Mouse (Mus musculus) heart, adult 9 months (tissue): ENCODE measurements at regions not wholly inside any gene's neighbourhood (a gene's known extent, or its start where the extent isn't known, plus 50 kb on each side); places are given as distances from the start of the nearest gene placed in this dataset.
"Not testable (repeated sequence)": the region's sequence is repeated elsewhere in the genome, so short reads cannot be mapped to it uniquely, and the experiment has no call there.

Experiments used
- DNase-seq, 2 experiments: peaks; one replicate each; pipeline ENCODE4 v3.0.0; 2022; ENCODE audit warnings: low spot score in 2 of 2

DNA sequence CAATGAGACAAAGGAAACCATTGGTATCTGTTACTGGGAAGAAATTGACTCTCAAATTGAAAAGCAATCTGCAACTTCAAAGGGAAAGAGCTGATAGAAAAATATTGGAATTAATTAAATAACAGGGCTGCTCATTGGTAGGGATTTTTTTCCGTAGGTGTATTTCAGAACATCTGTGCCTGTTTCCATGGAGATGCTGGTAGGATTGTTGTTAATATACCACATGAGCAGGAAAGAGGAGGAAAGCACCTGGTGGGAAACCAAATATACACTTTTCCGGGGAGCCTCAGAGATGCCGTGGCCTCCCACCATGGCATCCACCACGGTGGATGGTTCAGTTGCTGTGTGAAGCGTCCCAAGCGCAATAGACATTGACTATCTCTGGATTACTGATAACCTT is 428.0 kb upstream of the Sphkap start:
- DNase-seq: no peak

DNA sequence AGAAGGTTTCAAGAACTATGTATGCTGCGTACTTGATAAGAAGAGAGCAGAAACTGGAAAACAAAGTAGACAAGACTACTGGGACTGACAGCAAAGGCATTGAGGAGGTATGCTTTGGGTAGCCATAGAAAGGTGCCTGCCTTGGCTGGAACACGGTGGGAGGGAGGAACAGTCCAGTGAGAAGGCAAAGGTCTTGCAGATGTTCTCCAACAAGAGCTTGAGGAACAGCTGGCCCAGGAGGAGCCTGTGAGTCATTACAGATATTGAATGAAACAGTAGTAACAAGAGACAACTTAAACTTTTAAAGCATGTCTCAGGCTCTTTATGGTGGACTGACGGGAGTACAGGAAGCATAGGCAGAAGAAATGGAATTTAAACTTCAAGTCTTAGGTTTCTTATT is 424.9 kb upstream of the Sphkap start:
- peak in 1 of 2 experiments; percentile 17 for DNase-seq

DNA sequence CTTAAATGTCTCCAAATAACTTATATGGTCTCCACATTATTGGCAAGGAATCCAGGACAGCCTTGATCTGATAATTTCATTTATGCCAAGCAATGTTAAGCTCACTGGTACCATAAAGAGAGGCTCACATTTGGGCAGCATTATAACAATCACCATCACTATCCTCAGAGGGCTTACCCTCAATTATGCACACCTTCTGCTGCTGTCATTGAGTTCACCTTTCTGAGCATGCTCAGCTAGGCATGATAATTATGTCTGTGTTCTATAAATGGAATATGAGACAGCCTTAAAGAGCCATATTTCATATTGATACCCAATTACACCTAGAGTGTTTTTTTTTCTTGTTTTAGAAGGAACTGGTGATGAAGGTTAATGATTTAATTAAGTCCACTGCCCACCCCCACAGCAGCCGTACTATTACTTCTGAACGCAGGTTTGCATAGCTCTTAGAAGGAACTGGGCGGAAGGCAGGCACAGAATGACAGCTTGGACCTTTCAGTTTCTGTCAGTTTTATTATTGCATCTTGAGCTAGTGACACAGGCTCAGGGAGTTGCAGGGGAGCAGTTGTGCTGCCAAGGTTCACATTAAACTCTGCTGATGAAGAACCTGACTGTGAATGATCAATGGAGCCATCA is 424.0 kb upstream of the Sphkap start:
- DNase-seq: no peak

DNA sequence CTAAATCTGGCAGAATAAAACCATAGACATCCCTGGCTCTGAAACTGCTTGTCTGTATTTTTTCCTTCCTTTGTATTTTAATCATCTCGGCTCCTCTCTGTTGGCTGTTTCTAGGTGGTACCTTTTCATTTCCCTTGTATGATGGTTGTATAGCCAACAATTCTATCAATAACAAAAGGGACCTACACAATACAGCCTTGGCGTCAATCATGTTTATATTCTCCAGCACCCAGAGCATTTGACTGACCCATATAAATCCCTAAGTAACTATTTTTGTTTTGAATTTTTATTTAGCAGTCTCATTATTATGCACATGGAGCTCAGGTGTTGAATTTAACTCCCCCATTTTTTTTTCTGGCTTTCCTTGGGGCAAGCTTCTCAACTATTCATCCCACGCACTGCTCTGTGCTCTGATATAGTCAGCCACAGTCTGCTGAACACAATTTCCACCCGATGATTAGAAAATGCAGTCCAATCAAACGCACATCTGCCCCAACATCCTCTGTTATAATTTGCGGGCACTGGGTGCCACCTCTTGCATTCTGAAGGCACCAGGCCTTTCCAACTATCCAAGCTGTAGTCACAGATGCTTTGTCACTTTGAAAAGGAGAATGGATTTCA is 422.1 kb upstream of the Sphkap start:
- DNase-seq: no peak

DNA sequence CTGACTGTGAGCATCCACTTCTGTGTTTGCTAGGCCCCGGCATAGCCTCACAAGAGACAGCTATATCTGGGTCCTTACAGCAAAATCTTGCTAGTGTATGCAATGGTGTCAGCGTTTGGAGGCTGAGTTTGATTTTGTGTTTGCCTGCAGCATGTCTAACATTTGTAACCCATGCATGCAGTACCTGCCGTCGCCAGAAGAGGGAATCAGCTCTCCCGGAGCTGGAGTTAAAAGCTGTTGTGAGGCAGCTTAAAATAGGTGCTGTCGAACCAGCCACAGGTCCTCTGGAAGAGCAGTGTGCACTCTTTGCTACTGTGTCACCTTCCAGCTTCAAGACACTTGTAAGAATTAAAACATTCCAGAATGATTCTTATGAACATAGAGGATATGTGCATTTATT is 403.2 kb upstream of the Sphkap start:
- DNase-seq: not testable (repeated sequence)

DNA sequence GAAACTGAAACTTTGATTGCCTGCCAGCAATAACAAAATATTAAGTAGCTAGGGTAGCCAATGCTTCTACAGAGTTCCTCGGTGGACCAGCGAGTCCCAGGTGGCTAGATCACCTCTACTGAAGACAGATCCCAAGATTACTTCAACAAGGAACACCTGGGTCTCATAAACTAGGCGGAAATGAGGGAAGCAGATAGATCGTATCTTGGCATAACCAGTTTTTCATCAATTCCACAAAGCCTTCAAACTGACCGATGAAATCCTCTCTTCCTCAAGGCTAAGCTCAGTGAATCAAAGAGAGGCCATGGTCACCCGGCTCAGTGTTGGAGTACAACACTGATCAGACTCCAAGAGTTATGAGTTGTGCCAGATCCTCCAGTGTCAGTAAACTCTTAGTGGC is 400.4 kb upstream of the Sphkap start:
- DNase-seq: no peak

DNA sequence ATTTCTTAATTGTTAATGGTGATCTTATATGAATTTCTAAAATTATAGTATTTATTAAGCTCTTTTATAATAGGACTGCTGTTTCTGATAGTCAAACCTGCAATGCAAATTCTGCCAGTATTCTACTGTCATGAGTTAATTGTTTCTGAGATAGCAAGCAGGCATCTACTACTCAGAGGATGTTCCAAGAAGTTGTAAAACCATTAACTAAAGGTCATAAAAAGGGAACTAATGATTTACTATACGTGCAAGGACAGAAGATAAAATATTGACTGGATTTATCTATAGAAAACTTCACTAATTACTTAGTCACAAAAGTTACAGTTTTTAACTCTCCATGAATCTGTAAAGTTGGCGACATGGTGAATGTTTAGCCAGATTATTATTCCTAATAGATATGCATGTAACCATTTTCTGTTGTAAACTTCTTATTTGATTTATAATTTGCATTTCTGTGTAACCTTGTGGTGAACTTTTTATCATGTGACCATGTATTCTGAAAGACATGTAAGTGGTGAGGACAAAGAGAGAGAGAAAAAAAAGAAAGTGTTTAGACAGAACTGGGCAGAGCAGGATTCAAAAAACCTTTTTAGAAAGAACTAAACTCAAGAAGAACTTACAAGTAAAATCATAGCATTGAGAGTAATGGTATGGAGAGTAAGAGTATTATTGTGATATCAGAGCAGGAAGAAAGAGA is 395.5 kb upstream of the Sphkap start:
- DNase-seq: no peak

DNA sequence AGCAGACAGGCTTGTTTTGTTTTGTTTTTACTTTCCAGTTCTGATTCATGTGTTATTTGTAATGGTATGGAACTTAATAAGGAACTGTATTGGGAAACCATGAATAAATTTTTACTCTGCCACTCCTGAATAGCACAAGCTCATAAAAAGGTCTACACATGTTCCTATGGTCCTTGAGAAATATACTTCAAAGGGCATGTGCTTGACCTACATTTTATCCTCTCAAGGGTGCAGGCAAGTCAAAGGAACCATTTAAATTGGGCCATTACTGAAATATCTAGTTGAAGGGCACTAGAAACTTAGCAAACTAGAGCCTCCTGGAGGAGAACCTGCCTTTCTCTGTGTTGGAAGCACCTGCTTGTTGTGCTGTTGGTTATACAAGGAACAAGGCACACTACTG is 393.8 kb upstream of the Sphkap start:
- DNase-seq: no peak

DNA sequence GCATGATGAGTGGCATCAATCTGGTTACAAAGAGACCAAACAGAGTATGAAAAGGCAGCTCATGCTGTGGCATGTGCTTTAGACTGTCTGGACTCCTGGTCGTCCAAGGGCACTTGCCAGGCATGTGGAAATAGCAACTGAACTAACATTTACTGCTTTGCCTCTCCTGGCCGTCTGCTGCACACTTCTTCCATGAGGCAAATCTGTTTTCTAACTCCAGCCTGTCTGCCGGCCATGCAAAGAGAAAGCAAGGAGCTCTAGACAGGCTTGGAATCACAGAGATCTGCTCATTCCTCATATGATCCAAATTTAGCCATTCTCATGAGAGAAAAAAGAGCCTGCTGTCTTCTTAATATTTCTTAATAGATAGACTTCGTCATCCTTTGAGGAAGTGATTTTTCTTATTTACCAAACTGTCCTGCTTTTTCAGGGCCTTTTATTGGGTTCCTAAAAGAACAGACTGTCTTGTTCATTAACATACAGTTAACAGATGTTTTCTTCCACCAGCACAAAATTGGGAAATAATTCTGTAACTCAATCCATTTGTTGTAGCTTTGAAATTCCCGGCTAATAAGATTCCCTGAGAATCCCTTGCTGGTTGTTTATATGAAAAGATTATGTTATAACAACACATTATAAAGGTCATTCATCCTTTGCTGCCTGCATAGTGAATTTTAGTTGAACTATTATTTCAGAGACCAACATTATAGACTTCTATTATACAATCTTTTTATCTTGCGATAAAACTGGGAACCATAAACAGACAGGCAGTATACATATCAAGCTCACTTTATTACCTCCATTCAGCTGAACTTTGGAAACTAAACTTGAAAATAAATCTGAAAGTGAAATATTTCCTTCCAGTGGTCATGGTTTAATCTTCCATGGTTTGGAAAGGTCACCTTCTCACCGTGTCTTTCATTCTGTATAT is 389.2 kb upstream of the Sphkap start:
- DNase-seq: peak; percentile 40 to 68

DNA sequence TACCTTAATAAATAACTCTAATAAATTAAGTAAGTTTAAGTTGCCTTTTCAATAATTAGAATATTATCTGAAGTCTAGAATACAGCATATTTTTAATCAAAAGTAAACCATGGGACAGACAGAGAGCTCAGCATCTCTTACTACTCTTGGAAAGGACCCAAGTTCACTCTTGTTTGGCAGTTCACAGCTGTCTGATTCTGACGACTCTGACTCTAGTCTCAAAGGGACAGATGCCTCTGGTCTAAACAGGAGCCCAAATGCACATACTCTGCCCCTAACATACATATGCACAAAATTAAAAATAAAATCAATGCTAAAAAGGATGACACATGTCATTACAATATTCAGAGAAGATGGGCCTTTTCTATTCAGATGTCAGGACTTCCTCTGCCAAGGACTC is 369.2 kb upstream of the Sphkap start:
- no peak for DNase-seq

DNA sequence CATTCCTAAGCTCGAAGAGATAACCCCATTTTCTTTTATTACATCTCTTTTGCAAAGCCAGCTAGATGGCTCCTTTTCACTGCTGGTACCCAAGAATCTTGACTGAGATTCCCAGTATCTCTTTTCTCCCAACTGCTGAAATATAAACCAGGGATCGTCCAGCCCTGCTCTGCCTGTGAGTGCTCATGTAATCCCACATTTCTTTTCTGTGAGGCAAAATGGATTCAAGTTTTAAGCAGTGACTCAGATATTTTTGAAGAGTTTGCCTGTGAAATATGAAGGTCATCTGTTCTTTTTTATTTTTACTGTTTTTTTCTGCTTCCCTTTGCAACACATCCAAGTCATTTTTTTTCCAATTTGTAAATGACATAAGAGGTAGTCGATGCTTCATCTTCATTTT is 363.2 kb upstream of the Sphkap start:
- DNase-seq: peak in 1 of 2 experiments; percentile 19

DNA sequence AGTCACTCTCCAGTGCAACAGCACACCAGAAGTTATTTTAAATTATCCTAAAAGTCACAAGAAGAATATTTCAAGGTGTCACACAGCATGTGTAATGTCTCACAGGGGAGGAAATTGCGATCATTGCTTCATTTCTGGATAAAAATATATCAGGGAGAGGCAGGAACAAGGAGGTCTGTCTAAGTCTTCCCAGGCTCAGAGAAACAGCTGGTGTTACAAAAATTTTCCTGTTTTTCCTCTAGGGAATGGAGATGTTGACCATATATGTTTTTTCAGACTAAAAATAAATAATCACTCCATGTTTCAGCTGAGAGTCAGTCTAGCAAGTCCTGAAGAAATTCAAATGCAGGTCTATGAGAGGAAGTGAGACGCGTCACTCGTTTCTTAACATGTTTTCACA is 353.5 kb upstream of the Sphkap start:
- DNase-seq: peak; percentile 7 to 28

DNA sequence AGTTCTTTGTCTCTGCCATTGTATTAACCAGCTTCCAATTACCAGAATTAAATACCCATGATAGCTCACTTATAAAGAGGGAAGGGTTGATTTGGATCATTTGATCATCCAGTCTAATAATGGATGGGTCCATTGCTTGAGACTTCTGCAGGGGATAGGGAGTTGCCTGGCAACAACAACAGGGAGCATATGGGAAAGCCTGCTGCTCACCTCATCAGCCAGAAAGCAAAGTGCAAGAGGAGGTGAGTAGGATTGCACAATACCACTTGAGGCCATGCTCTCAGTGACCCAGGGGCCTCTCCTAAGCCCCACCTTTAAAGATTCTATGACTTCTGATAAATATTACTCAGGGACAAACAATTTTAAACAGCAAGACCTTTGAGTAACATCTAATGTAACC is 348.9 kb upstream of the Sphkap start:
- no peak for DNase-seq

DNA sequence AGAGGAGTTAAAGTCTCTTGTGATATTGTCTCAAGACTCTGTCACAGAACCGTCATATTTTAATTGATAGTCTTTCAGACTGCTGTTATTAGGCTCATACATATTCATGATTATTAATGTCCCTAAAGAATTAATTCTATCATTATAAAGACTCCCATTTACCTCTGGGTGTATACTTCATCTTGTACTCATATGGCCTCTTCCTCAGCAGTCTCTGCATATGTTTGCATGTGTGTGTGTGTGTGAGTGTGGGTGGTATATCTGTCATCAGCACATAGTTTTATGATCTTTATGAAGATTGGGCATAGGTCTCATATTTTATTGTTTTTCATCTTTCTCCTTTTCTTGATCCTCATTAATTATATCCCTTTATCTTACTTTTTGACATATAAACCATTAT is 347.3 kb upstream of the Sphkap start:
- DNase-seq: no peak

DNA sequence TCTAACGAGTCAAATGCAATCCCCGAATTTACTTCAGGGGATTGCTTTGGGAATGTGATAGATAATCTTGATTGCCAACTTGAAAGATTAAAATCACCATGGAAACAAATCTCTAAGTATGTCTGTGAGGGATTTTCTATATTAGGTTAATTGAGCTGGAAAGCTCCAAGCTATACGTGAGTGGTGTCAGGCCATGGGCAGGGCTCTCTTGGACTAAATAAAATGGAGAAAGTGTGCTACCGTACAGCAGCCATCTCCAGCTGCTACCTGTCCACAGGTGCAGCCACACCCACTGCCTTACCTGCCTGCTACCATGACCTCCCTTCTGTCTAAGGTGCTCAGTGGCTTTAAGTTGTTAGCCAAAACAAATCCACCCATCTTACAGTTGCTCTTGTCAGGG is 345.0 kb upstream of the Sphkap start:
- no peak for DNase-seq

DNA sequence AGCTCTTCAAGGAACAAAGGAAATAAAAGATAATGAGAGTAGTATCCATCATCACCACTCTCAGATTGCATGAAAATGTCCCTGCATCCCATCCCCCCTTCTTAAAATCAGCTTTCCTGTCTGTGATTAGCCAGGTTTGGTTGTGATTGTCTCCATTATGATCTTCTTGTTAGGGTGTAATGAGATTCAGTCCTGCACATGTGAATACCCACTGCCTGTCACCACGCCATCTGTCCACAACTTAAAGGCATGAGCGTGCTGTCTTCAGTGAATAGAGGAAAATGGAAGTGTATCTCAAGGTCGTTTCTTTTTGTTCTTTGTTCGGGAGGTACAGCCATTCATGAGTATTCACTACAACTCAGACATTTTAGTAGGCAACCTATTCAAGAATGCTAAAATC is 341.0 kb upstream of the Sphkap start:
- DNase-seq: no peak

DNA sequence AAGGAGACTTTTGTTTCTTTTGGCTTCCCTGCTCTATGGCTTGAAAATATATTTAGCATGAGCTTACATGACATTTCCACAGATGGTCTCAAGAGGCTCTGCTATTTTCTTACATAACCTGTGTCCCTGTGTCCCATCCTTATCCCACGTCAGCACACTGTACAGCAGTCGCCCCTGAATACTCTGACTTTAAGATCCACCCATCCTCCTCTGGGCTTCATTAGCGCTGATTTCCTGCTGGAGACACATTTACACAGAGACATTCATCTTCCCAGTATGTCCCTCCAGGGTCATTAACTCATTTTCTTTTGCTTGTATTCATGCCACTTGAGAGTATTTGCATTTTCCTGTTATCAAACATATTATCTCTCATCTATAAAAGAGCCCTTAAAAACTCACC is 340.1 kb upstream of the Sphkap start:
- peak in 1 of 2 experiments; percentile 39 for DNase-seq

DNA sequence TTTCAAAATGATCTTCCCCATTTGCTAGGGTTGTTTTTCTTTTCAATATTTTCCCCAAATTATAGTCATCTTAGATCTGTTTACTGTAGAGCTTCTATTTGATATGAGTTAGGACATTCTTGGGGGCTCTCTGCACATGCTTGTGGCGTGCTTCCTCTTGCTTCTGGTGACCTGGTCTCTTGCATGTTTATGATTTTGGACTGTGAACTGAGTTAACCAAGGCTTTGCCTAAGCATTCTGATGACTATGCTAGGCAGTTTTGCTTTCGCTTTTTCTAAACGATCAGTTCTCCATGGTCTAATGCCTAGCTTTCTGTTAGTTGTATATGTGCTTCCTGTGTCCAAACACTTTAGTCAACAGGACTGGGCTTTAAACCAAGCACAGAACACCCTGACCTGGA is 339.4 kb upstream of the Sphkap start:
- DNase-seq: no peak

DNA sequence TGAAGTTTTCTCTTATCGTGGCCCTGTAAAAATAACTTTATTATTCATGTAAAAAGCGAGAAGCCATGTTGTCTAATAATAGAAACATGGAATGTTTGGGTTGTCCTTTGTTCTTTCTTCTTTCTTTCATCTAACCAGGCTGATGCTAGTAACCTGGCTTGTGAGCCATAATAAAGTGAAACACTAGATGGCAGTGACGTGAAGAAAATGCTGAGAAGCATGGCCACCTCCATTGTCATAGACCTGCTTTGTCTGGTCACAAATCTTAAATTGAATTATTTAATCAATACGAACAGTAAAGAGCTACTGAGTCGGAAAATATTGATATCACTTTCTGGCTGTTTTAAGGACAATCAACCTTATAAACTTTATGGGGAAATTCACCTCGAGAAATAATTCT is 338.0 kb upstream of the Sphkap start:
- DNase-seq: peak; percentile 19 to 30

DNA sequence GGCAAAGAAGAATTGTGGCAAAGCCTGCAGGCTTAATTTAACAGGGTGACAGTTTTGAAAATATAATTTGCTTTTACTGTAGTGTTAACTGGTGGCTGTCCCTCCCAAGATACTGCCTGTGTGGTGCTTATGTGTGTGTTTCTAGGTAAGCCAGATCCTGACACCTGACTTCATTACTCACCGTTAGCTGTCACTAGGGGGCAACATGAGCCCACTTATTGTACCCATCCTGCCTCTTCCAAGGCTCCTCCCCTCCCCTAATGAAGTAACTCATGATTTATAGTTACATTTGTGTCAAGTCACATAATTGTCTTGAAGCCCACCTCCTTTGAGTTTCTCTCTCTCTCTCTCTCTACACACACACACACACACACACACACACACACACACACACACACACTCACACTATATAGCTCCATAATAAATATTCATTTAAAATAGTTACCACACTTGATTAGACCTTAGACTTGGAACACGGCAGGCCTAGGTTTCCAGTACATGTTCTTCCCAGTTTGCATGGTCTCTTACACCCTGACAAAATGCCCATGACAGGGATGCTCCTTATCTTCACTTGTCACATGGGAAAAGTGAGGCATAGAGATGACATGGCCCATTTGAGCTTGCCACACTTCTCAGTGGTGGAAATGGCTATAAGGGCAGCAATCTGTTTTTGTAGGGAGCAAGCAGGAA is 328.6 kb upstream of the Sphkap start:
- no peak for DNase-seq

DNA sequence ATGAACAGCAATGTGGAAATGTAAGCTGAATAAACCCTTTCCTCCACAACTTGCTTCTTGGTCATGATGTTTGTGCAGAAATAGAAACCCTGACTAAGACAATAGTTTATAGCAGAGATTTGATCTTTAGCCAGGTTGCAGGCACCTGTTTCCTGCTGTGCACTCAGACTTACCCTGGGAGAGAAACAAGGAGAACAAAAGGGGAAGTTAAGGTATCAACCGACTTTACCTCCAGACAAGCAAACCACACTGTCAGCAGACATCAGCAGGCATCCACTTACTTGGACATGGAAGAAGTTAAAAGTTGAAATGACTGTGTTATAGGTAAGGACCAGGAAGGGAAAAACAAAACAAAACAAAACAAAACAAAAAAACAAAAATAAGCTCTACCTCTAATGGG is 323.7 kb upstream of the Sphkap start:
- DNase-seq: no peak

DNA sequence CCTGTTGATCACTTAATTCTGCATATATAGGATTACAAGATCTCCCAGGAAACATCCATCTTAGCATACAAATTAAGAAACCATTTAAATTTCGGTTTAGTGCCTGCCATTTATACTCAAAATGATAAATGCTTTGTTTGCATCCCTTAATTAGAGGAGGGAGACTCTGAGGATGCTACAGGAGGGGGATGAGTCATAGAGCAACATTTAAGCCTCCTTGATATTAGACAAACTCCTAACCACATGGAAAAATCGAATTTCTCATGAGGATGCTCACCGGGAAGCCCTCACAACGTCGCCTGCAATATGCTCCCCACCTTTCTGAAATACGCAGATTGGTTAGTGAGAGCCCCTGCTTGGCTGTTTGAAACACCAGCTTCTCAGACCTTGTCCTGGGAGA is 320.8 kb upstream of the Sphkap start:
- DNase-seq: no peak
